Mouse (Mus musculus): ENCODE data around the gene Pmf1. TPM values are rescaled to one million over a fixed set of nuclear protein-coding genes. Genes with fewer than 3 reads are reported as not detected.

The Pmf1 gene
- polyA plus RNA-seq, 1 experiment from 2014 or later = 30.6 TPM

DNA sequence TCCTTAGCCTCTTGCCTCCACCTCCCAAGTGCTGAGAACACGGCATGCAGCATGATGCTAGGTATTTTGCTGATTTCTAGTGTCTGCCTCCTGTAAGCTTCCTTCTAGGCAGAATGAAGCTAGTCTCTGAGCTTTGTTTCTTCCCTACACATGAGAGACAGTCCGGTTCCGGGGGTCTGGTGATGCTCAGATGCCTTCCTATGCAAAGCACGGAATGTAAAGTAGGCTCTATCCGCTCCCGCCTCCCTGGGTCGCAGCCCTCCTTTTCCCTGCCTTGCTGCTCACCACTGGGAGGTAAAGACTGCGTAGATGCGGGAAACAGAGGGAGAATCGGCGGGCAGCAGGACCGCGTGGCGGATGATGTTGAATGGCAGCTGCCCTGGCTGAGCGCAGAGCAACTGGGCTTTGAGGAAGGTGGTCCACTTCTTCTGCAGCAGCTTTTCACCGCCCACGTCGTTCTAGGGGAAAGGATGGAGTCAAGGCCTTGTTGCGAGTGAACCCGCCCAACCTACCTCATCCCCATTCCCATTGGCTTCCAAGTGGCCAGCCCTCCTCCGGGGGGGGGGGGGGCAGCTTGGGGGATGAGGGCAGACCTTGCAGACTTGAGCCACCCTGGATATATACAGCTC is 39.4 kb upstream of the Pmf1 start:
- Histone ChIP-seq H3K27ac (ENCODE audit: low read length) (no peak overlapping the region), H3K9me3 (ENCODE audit: low read length) (no peaks in the 10 kb centered on the region), H3K4me1 (ENCODE audit: insufficient read depth, low read depth, low read length) (no peaks in the 10 kb centered on the region), H3K36me3 (ENCODE audit: insufficient read depth, low read length) (no peaks in the 10 kb centered on the region), H3K4me2 (replicated peaks; ENCODE audit: low read depth, low read length) (no peak overlapping the region), H3K9ac (replicated peaks; ENCODE audit: low read depth) (no peak overlapping the region), H3K4me3 (ENCODE audit: low read depth, low read length) (no peak overlapping the region), H3K27me3 (replicated peaks; ENCODE audit: insufficient read depth, low read length) (no peaks in the 10 kb centered on the region)
- DNase-seq (ENCODE audit: low spot score) = no peak
- WGBS = 16% methylated on average over 21 of the region's 21 CpGs
- ATAC-seq = no peak
- TF ChIP-seq EP300 (IDR thresholded peaks at IDR 0.05) = no peak
- no peak for TF ChIP-seq CTCF (IDR thresholded peaks at IDR 0.05)

DNA sequence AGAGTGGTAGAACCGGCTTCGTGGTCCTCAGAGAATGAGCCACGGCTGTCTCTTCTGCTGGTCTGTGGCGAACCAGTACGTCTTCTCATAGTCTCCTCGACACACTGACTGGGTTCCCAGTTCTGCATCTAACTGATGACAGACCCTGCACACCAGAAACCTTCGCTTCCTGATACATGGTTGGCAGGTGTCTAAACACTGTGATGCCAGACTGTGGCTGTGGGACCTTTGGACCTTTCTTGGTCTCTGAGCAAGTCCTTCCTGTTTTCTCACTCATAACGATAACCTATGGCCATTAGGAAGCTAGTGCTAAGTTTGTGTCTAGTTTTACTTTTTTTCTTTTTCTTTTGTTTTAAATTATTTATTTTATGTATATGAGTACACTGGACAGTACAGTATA is 38.3 kb upstream of the Pmf1 start:
- no peak for DNase-seq (ENCODE audit: low spot score)
- H3K27me3 ChIP-seq (replicated peaks; ENCODE audit: insufficient read depth, low read length) = no peaks in the 10 kb centered on the region
- H3K27ac ChIP-seq (ENCODE audit: low read length) = no peak overlapping the region
- TF ChIP-seq EP300 (IDR thresholded peaks at IDR 0.05) (no peak), CTCF (IDR thresholded peaks at IDR 0.05) (no peak)
- H3K4me3 ChIP-seq (ENCODE audit: low read depth, low read length) = no peak overlapping the region
- H3K36me3 ChIP-seq (ENCODE audit: insufficient read depth, low read length) = no peaks in the 10 kb centered on the region
- no peak overlapping the region for H3K9ac ChIP-seq (replicated peaks; ENCODE audit: low read depth)
- no peak overlapping the region for H3K4me2 ChIP-seq (replicated peaks; ENCODE audit: low read depth, low read length)
- no peaks in the 10 kb centered on the region for H3K4me1 ChIP-seq (ENCODE audit: insufficient read depth, low read depth, low read length)
- no peak for ATAC-seq
- H3K9me3 ChIP-seq (ENCODE audit: low read length) = no peaks in the 10 kb centered on the region
- 72% methylated on average over 8 of the region's 8 CpGs for WGBS

DNA sequence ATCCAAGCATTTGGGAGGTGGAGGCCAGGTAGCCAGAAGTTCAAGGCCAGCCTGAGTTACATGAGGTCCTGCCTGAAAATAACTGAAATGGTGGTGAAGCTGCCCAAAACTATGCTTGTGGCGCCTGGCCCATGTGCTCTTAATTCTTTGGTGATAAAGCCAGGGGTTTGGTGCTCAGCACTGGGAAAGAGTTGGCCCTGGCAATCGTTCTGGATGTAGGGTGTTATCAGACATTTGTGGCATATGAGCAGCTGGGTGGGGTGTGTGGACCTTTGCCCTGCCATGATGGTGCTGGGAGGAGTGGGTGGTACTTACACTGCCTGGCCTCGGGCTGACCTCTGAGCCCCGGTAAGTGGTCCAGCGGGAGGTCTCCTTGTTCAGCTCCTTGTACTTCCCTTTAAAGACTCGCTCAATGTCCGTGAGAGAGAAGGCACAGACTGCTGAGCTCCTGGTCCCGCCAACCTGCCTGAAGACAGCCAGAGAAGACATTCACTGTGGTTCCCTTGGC is 37.6 kb upstream of the Pmf1 start:
- DNase-seq (ENCODE audit: low spot score) (no peak), ATAC-seq (no peak)
- TF ChIP-seq CTCF (IDR thresholded peaks at IDR 0.05) (no peak), EP300 (IDR thresholded peaks at IDR 0.05) (no peak)
- Histone ChIP-seq H3K27ac (ENCODE audit: low read length) (no peak overlapping the region), H3K4me2 (replicated peaks; ENCODE audit: low read depth, low read length) (no peak overlapping the region), H3K4me1 (ENCODE audit: insufficient read depth, low read depth, low read length) (no peaks in the 10 kb centered on the region), H3K36me3 (ENCODE audit: insufficient read depth, low read length) (no peaks in the 10 kb centered on the region), H3K9me3 (ENCODE audit: low read length) (no peaks in the 10 kb centered on the region), H3K27me3 (replicated peaks; ENCODE audit: insufficient read depth, low read length) (no peaks in the 10 kb centered on the region), H3K9ac (replicated peaks; ENCODE audit: low read depth) (no peak overlapping the region), H3K4me3 (ENCODE audit: low read depth, low read length) (no peak overlapping the region)
- 48% methylated on average over 8 of the region's 8 CpGs for WGBS

DNA sequence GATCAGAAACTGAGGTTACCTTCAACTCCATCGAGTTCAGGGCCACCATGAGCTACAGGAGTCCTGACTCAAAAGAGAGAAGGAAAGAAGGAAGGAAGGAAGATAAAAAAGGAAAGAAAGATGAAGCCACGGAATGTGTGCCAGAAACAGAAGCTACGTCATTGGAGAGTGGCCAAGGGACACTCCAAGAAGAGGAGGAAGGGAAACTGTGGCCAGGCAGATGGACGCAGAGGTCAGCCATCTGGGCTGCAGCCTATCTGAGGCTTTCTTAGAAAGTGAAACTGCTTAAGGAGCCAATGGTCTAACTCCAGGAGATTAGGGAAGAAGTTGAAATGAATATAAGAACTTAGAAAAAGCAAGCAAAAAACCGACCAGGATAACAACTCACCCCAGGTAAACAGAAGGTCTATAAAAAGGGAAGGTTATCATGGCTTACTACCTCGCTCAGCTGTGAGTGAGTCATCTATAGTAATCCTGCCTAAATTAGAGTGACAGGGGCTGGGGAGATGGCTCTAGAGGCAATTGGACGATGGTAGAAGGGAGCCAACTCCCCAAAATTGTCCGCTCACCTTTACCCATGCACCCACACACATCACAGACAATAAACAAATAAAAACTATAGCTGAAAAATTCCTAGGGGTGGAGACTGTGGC is 36.5 kb upstream of the Pmf1 start:
- WGBS = 41% methylated on average over 8 of the region's 8 CpGs
- DNase-seq (ENCODE audit: low spot score) = peak; percentile 28
- Histone ChIP-seq H3K27me3 (replicated peaks; ENCODE audit: insufficient read depth, low read length) (no peaks in the 10 kb centered on the region), H3K4me1 (ENCODE audit: insufficient read depth, low read depth, low read length) (no peaks in the 10 kb centered on the region), H3K9ac (replicated peaks; ENCODE audit: low read depth) (no peak overlapping the region), H3K4me3 (ENCODE audit: low read depth, low read length) (no peak overlapping the region), H3K9me3 (ENCODE audit: low read length) (no peaks in the 10 kb centered on the region), H3K36me3 (ENCODE audit: insufficient read depth, low read length) (no peaks in the 10 kb centered on the region), H3K27ac (ENCODE audit: low read length) (no peak overlapping the region), H3K4me2 (replicated peaks; ENCODE audit: low read depth, low read length) (no peak overlapping the region)
- ATAC-seq = no peak
- TF ChIP-seq EP300 (IDR thresholded peaks at IDR 0.05) (no peak), CTCF (IDR thresholded peaks at IDR 0.05) (no peak)

DNA sequence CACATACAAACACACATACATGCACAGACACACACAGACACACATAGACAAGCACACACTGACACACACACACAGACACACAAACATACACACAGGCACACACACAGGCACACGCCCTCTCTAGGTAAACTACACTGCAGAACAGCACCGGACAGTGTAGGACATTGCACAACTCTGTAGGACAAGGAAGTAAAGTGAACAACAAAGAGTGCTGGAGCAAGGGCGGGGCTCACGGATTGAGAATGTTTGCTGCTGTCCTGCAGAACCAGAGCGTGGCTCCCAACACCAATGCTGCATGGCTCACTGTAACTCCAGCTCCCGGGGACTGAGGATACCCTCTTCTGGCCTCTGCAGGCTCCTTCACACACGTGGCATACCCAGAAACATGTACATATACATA is 32.8 kb upstream of the Pmf1 start:
- WGBS = 32% methylated on average over 7 of the region's 7 CpGs
- DNase-seq (ENCODE audit: low spot score) = peak; percentile 86
- Histone ChIP-seq H3K9ac (replicated peaks; ENCODE audit: low read depth) (no peak overlapping the region), H3K27ac (ENCODE audit: low read length) (peak overlapping the region; percentile 9; the same call in 1 of the 2 replicates), H3K4me2 (replicated peaks; ENCODE audit: low read depth, low read length) (no peak overlapping the region), H3K36me3 (ENCODE audit: insufficient read depth, low read length) (no peaks in the 10 kb centered on the region), H3K4me3 (ENCODE audit: low read depth, low read length) (no peak overlapping the region), H3K27me3 (replicated peaks; ENCODE audit: insufficient read depth, low read length) (no peaks in the 10 kb centered on the region), H3K9me3 (ENCODE audit: low read length) (no peaks in the 10 kb centered on the region), H3K4me1 (ENCODE audit: insufficient read depth, low read depth, low read length) (peaks cover 6% of the 10 kb centered on the region; the same call in 1 of the 2 replicates)
- no peak for TF ChIP-seq EP300 (IDR thresholded peaks at IDR 0.05)
- 0 out of 2 replicates have a peak, but pooled peaks have one; percentile 16 for TF ChIP-seq CTCF (IDR thresholded peaks at IDR 0.05)
- peak; percentile 85 for ATAC-seq

DNA sequence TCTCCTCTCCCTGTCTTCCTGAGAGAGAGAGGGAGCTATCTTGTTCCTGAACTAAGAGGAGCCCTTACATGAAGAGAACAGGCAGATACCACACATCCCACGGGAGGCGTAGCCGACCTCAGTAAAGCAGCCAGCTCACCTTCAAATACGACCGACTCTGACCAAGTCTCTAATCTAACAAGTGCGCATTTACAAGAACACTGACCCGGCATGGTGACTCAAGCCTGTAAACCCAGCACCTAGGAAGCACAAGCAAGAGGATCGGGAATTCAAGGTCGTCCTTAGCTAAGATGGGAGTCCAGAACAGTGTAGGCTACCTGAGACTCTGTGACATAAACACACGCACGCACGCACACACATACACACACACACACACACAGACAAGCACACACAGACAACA is 32.4 kb upstream of the Pmf1 start:
- Histone ChIP-seq H3K27me3 (replicated peaks; ENCODE audit: insufficient read depth, low read length) (no peaks in the 10 kb centered on the region), H3K9me3 (ENCODE audit: low read length) (no peaks in the 10 kb centered on the region), H3K27ac (ENCODE audit: low read length) (peak overlapping the region; percentile 9; the same call in 1 of the 2 replicates), H3K4me1 (ENCODE audit: insufficient read depth, low read depth, low read length) (peaks cover 6% of the 10 kb centered on the region; the same call in 1 of the 2 replicates), H3K9ac (replicated peaks; ENCODE audit: low read depth) (no peak overlapping the region), H3K4me3 (ENCODE audit: low read depth, low read length) (no peak overlapping the region), H3K36me3 (ENCODE audit: insufficient read depth, low read length) (no peaks in the 10 kb centered on the region), H3K4me2 (replicated peaks; ENCODE audit: low read depth, low read length) (no peak overlapping the region)
- DNase-seq (ENCODE audit: low spot score) = no peak
- ATAC-seq = peak; percentile 11; the same call in 1 of the 2 replicates
- 74% methylated on average over 12 of the region's 12 CpGs for WGBS
- TF ChIP-seq CTCF (IDR thresholded peaks at IDR 0.05) (no peak), EP300 (IDR thresholded peaks at IDR 0.05) (no peak)
